Mouse (Mus musculus) ES-Bruce4 (cell line): ENCODE measurements around the gene Suclg1.

Experiments used
- CTCF ChIP-seq: IDR thresholded peaks from one replicate; pipeline ENCODE4 v1.8.1; 2011; ENCODE audit warnings: low read depth, low read length
- POLR2A ChIP-seq: IDR thresholded peaks from one replicate; pipeline ENCODE4 v1.8.1; 2011; ENCODE audit warnings: low read length; ENCODE audit not compliant: insufficient read depth

GRCm38 (mm10) chr6:73264801-73265200 lies 16.6 kb downstream of the Suclg1 start:
- no peak for TF ChIP-seq CTCF
- no peak for TF ChIP-seq POLR2A
